Mouse (Mus musculus) limb, embryonic 14.5 days (tissue): ENCODE results near the gene Prkar1b. TPM values are rescaled to one million over a fixed set of nuclear protein-coding genes. Genes with fewer than 3 reads are reported as not detected.
A peak's percentile ranks its signal among the peaks of the same experiment; 100 is the strongest.

ENCODE experiments used
- ATAC-seq: fragments of 200-750 bp; cut with Nextera tagmentation; 2 replicates; pipeline ENCODE4 v1.8.0; 2017; ENCODE audit warnings: low read depth, moderate number of reproducible peaks, moderate TSS enrichment; ENCODE audit not compliant: low FRiP score
- DNase-seq: peaks from one replicate; pipeline ENCODE4 v3.0.0-alpha.2; 2015; ENCODE audit warnings: low spot score
- H3K27ac ChIP-seq: fragments of 300-500 bp; sonication (generic); replicated peaks from 2 replicates; pipeline ENCODE4 v1.5.1; 2014; ENCODE audit warnings: low read depth, mild to moderate bottlenecking, low read length, moderate library complexity, mixed read lengths
- H3K27me3 ChIP-seq: fragments of 300-500 bp; sonication (generic); 2 replicates; pipeline ENCODE4 v1.6.1; 2014; ENCODE audit warnings: low read length, mixed read lengths; ENCODE audit not compliant: control insufficient read depth, insufficient read depth
- H3K36me3 ChIP-seq: fragments of 300-500 bp; sonication (generic); 2 replicates; pipeline ENCODE4 v1.6.1; 2014; ENCODE audit warnings: mild to moderate bottlenecking, low read length, moderate library complexity, mixed read lengths; ENCODE audit not compliant: control insufficient read depth, insufficient read depth
- H3K4me1 ChIP-seq: fragments of 300-500 bp; sonication (generic); 2 replicates; pipeline ENCODE4 v1.6.1; 2014; ENCODE audit warnings: antibody characterized with exemption, low read length, mixed read lengths; ENCODE audit not compliant: control insufficient read depth, insufficient read depth
- H3K4me2 ChIP-seq: fragments of 300-500 bp; sonication (generic); replicated peaks from 2 replicates; pipeline ENCODE4 v1.6.1; 2014; ENCODE audit warnings: low read depth, mild to moderate bottlenecking, low read length, moderate library complexity; ENCODE audit not compliant: severe bottlenecking
- H3K4me3 ChIP-seq: fragments of 300-500 bp; sonication (generic); replicated peaks from 2 replicates; pipeline ENCODE4 v1.5.1; 2014; ENCODE audit warnings: low read length
- H3K9ac ChIP-seq: fragments of 300-500 bp; sonication (generic); 2 replicates; pipeline ENCODE4 v1.6.1; 2014; ENCODE audit warnings: mild to moderate bottlenecking, low read depth, low read length, moderate library complexity; ENCODE audit not compliant: severe bottlenecking
- H3K9me3 ChIP-seq: fragments of 300-500 bp; sonication (generic); 2 replicates; pipeline ENCODE4 v1.6.1; 2016; ENCODE audit warnings: low read length; ENCODE audit not compliant: control insufficient read depth
- POLR2A ChIP-seq: fragments of 200-500 bp; IDR thresholded peaks from 2 replicates; pipeline ENCODE4 v1.8.0; 2012; ENCODE audit warnings: inconsistent platforms, mild to moderate bottlenecking, moderate library complexity, borderline replicate concordance; ENCODE audit not compliant: insufficient read depth, insufficient read length; ENCODE audit errors: extremely low read depth
- WGBS: fragments of 180-500 bp; shearing (Covaris S2); extraction: QIAGEN DNeasy Blood & Tissue Kit; methylation state at CpG from one replicate; pipeline ENCODE4 v1.1.7; 2014; 5-methylcytosine and 5-hydroxymethylcytosine counted together
- polyA plus RNA-seq, 2 experiments: library from polyadenylated mRNA; depleted of rRNA in 1 of 2; stranded (reverse) in 1 of 2; unstranded in 1 of 2; fragments of >200 nt; fragmentation: Nextera tagmentation in 1 of 2; extraction: Ambion mirVana in 1 of 2; gene quantifications; 2 replicates each; pipeline versions ENCODE4 v1.2.1 to v1.2.3; 2012 to 2014

Prkar1b gene
- polyA plus RNA-seq, 2 experiments: 15.8 to 19.2 TPM

DNA sequence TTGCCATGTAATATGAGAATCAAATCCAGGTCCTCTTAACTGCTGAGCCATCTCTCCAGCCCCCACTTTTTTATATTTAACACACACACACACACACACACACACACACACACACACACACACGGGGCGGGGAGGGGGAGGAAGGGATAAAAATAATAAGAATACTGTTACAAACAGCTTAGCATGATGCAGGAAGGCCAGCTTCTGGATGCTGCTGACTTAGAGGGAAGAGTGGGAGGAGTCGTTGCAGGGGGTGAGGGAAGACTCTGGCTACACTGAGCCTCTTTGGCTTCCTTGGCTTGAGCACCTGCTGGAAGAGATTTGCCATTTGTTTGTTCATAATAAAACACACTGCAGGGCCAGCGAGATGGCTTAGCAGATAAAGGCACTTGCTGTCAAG, 35.1 kb upstream of the Prkar1b start:
- H3K9ac ChIP-seq: no peak overlapping the region

DNA sequence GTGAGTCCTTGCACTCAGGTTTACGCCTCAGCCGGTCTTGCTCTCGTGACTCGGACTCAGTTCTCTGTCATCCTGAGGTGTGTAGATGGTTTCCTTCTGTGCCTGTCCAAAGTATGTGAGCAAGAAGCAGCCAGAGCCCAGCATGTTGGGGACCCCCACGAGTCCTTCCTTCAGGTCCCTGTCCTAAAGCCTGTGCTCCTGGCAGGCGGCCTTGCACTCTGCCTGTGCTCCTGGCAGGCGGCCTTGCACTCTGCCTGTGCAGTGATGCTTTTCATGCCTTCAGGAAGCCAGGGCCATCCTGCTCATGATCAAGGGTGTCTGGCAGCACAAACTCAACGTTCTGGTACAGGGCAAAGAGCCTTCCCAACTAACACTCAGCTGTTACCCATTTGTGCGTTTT, 33.8 kb upstream of the Prkar1b start:
- peaks cover 64% of the 10 kb centered on the region for H3K36me3 ChIP-seq
- 88% methylated on average over 9 of the region's 9 CpGs for WGBS
- TF ChIP-seq POLR2A: no peak

More for the DNA sequence above, 35.1 kb upstream of the Prkar1b start:
- DNase-seq (no peak), ATAC-seq (no peak)
- Histone ChIP-seq H3K9me3 (no peaks in the 10 kb centered on the region), H3K4me3 (no peak overlapping the region), H3K4me1 (no peaks in the 10 kb centered on the region), H3K4me2 (no peak overlapping the region), H3K27ac (no peak overlapping the region), H3K27me3 (no peaks in the 10 kb centered on the region), H3K36me3 (peaks cover 64% of the 10 kb centered on the region)
- no peak for TF ChIP-seq POLR2A
- 97% methylated on average over 4 of the region's 4 CpGs for WGBS

DNA sequence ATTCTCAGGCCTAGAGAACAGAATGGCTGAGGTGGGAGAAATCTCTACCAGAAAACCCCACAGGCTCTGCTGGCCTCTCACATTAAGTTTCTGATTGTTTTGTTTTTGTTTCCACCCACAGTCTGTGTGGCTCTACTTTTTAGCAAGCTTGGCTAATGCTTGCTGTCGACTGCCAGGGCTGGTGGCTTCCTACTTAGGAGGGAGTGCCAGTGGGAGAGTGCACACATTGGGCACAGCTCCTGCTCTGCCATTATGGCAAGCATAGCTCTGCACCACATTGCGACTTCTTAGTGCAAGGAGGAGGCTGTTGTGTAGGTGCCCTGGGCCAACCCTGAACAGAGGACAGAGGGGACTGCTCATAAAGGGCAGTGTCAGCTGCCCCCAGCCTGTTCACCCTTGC, 33.3 kb upstream of the Prkar1b start:
- H3K27me3 ChIP-seq: no peaks in the 10 kb centered on the region
- no peak for TF ChIP-seq POLR2A
- no peak overlapping the region for H3K4me3 ChIP-seq
- H3K4me1 ChIP-seq: no peaks in the 10 kb centered on the region
- H3K9me3 ChIP-seq: no peaks in the 10 kb centered on the region
- no peak for DNase-seq
- ATAC-seq: no peak
- peaks cover 69% of the 10 kb centered on the region for H3K36me3 ChIP-seq
- H3K4me2 ChIP-seq: no peak overlapping the region
- no peak overlapping the region for H3K27ac ChIP-seq
- WGBS: 88% methylated on average over 2 of the region's 2 CpGs
- H3K9ac ChIP-seq: no peak overlapping the region

More for the DNA sequence above, 33.8 kb upstream of the Prkar1b start:
- Histone ChIP-seq H3K4me1 (no peaks in the 10 kb centered on the region), H3K4me2 (no peak overlapping the region), H3K9ac (no peak overlapping the region), H3K27me3 (no peaks in the 10 kb centered on the region), H3K27ac (no peak overlapping the region), H3K9me3 (no peaks in the 10 kb centered on the region), H3K4me3 (no peak overlapping the region)
- no peak for DNase-seq
- ATAC-seq: no peak

DNA sequence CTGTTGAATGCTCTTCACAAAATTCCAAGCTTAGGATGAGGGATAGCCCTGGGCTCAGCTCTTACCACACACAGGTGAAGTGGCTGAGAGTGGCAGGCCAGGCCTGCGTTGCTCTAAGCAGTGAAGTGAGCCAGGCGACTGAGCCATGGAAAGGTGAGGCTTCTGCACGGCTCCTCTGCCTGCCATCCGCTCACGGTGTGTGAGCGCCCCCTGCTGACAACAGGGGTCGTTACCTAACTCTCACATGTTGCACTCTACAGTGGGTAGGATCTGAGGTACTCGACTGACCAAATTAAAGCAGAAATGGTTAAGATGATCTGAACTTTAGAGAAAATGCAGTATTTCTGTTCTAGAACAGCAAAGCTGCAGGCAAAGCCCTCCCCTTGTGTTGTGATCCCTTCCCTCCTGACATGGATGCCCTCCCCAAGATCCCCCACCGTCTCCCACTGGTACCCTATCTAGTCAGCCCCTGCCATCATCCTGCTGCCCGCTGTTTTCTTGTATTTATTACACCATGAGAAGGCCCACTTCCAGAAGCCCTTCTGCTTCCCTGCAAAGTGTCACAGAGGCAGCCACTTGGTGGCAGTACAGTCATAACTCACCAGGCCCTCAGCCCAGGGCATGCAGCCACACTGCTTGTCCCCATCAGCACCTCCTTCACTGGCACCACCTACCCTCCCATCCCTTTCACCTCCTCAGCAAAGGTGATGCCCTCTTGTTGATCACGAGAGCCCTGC, 29.3 kb upstream of the Prkar1b start:
- DNase-seq (peak; percentile 73), ATAC-seq (peak; percentile 81)
- no peaks in the 10 kb centered on the region for H3K9me3 ChIP-seq
- no peak for TF ChIP-seq POLR2A
- H3K27me3 ChIP-seq: no peaks in the 10 kb centered on the region
- peaks cover 20% of the 10 kb centered on the region for H3K4me1 ChIP-seq
- no peak overlapping the region for H3K9ac ChIP-seq
- WGBS: 26% methylated on average over 11 of the region's 11 CpGs
- H3K4me3 ChIP-seq: no peak overlapping the region
- no peak overlapping the region for H3K4me2 ChIP-seq
- no peak overlapping the region for H3K27ac ChIP-seq
- peaks cover 48% of the 10 kb centered on the region for H3K36me3 ChIP-seq

DNA sequence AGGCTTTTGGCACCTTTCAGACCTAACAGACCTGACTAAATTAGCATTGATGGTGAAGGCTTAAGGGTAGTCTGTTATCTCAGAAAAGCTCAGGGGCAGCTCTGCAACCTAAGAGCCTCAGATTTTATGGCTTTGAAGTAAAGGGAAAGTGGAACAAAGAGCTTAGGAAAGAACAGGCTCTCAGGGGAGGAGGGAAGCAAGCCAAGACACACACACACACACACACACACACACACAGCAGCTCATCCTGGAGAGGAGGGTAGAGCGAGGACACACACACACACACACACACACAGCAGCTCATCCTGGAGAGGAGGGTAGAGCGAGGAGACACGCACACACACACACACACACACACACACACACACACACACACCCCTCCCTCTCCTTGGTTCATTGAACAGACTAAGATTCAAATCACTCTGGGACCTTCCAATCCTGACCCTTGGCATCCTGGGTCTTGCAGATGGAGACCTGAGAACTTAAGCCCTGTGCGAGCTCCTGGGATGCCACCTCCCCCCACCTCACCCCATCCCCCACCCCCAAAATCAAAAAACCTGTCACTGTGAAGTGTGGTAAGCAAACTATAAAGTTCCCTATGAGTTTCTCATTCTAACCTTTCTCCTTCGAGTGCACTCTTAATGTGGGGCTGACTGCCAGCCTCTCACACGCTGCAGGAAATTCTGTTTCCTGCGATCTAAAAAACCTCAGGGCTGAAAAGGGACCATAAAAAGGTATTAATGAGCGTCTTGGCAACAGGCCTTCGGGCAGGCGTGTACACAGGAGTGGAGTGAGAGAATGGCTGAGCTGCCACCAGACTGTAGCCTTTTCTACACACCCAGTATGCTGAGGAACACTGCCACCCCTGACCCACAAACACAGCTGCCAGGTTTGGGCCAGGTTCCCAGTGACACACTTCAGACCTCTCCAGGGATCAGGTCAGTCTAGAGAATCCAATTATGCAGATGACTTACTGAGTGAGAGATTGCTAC, 25.1 kb upstream of the Prkar1b start:
- DNase-seq: peak; percentile 61
- Histone ChIP-seq H3K27ac (no peak overlapping the region), H3K9me3 (no peaks in the 10 kb centered on the region), H3K9ac (no peak overlapping the region), H3K4me2 (no peak overlapping the region), H3K4me1 (peaks cover 23% of the 10 kb centered on the region), H3K36me3 (peaks cover 51% of the 10 kb centered on the region), H3K27me3 (no peaks in the 10 kb centered on the region), H3K4me3 (no peak overlapping the region)
- 14% methylated on average over 10 of the region's 10 CpGs for WGBS
- ATAC-seq: peak; percentile 49; the same call in 1 of the 2 replicates
- no peak for TF ChIP-seq POLR2A
